Mouse (Mus musculus) ES-Bruce4 (cell line): ENCODE data around the gene Zfp90.

ENCODE experiments used
- CTCF ChIP-seq: IDR thresholded peaks from one replicate; pipeline ENCODE4 v1.8.1; 2011; ENCODE audit warnings: low read depth, low read length
- EP300 ChIP-seq: IDR thresholded peaks from 2 replicates; pipeline ENCODE4 v1.6.1; 2011; ENCODE audit warnings: low read depth, low read length; ENCODE audit not compliant: insufficient read depth
- POLR2A ChIP-seq: IDR thresholded peaks from one replicate; pipeline ENCODE4 v1.8.1; 2011; ENCODE audit warnings: low read length; ENCODE audit not compliant: insufficient read depth

GRCm38 (mm10) chr8:106451301-106452085, 36.4 kb downstream of the Zfp90 start:
- TF ChIP-seq CTCF (no peak), POLR2A (peak; percentile 40), EP300 (peak; percentile 99)
